Mouse (Mus musculus) regulatory T cell (primary cell): ENCODE measurements around the gene Dus2.
"Not testable (repeated sequence)": the region's sequence is repeated elsewhere in the genome, so short reads cannot be mapped to it uniquely, and the experiment has no call there.

ENCODE experiments used
- in situ Hi-C: fragments of 300-600 bp; cut with MboI, MseI; formaldehyde crosslinking; loops from one replicate; pipeline ENCODE4 v1.15.1; 2025; ENCODE audit warnings: high pct_unique_total_duplicates

Dus2 gene

DNA sequence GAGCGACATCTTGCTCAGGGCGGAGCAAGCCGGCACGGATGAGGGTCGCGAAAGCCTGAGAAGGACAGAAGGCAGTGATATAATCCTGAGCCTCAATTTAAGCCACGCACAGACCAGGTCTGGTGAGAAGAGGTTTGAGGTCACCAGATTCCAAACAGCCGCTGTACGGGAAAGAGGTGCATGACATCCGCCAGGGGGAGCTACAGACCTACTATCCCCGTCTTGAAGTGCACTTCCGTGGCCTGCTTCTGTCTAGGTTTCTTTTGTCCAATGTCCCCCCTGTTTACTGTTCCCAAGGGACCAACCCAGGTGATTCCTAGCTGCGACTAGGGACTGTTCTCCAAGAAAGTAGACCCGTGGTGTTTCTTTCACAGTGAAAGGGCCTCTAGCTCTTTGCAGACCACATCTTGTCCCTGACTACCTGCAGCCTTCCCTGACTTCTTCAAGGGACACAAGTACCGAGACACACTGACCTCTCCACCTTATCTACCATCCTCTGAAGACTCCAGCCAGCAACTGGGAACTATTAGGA, at the start of gene Dus2:
Gene Dus2 (plus strand): TSS at position 482 of the 532 bp plus-strand sequence.
- in situ Hi-C loops, result no loop called here

DNA sequence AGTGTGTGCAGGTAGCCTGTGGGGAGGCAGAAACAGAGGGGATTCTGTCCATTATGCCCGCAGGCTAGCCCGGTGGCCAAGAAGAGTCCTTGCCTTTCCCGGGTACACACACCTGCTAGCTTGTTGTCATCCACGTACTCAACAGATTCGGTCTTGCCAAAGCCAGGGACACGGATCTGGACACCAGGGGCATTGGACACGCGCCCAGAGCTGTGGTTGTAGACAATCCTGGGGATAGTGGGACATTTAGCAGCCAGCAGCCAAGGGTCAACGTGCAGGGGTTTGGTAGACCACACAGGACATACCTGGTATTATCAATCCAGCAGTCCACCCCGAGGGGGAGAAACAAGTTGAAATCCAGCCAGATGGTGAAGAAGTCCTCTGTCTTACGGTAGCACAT, 49.1 kb upstream of the Dus2 start:
- in situ Hi-C loops, result no loop called here

- in situ Hi-C loops, result no loop called here
These were observed 48.6 kb upstream of the Dus2 start for GRCm38 (mm10) chr8:105942542-105942941.

GRCm38 (mm10) chr8:105943321-105943739, 47.8 kb upstream of the Dus2 start, which contains the start of gene Lcat:
Gene Lcat (minus strand): TSS chr8:105943382.
- in situ Hi-C loops, result no loop called here

DNA sequence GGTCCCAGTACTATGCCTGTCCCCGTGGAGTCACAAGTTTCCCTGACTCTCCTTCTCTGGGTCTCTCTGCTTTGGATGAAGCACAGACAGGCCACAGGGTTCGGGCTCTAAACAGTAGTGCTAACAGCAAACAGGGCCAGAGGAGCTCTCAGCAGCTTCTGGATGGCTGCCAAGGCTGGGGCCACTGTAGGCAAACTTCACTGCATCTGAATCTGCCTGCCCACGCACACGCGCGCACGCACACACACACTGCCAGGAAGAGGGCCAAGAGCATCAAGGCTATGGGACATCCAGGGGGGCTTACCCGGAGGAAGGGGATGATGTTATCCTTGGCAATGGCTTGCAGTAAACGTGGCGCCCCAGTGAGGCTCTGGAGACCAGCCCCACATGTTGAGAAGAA, 41.8 kb upstream of the Dus2 start:
- in situ Hi-C loops, result no loop called here

DNA sequence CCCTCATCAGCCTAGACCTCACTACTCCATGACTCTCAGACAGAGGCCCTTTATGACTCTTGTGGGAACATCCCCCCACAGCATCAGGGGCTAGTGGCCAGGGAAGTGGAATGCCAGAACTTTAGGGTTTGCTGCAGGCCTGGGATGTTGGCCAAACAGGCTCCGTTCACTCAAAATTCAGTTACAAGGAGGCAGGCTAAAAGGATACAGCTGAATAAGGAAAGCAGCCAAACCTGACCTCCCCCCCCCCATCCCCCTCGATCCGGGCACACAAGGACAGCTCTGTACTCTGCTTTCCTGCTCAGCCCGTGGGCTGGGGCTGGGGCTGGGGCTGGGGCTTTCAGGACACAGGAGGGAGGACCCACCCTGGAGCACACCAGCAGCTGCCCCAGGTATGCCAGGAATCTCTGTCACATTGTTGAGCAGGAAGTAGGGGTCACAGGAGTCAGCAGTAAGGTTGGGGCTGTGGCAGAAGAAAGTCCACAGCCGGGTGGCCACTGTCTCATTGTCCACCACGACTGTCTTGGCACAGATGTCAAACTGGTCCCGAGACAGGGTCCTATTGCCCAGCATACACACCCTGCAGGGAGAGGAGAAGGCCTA, 40.0 kb upstream of the Dus2 start:
- in situ Hi-C loops, result no loop called here

GRCm38 (mm10) chr8:105956556-105956955, 34.6 kb upstream of the Dus2 start:
- in situ Hi-C loops, result no loop called here

DNA sequence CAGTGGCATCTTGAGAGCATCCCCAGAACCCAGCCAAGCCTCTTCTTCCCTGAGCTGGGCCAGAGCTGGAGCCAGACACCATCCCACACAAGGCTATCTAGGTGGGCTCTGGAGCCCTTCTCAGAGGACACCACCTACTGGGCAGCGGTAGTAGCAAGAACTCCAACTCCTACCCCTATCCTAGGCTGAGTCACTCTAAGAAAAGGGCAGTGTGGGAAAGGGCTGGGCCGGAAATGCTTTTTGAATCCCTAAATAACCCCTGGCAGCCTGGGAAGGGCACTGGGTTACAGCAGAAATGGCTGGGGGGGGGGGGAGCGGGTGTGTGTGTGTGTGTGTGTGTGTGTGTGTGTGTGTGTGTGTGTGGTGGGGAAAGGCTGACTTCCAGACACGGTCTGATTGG, 33.3 kb upstream of the Dus2 start:
- in situ Hi-C loops, result no loop called here

DNA sequence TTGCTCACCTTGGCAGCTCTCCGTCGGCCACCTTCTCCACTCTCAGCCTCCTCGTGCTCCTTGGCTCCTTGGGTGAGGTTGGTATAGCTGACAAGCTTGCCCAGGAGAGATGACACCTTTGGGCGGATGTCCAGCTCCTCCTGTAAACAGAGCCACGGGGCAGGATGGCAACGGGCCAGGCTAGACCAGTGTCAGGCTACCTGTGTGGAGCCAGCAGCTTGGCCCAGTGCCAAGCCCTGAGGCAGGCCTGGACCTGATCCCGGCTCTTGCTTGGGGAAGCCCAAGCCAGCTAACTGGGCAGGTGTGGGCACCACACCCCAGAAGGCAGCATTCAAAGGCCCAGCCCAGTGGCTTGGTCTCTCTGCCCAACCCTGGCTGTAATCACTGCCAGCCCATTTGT, 31.8 kb upstream of the Dus2 start:
- in situ Hi-C loops, result no loop called here

- in situ Hi-C loops, result no loop called here
These were observed 30.0 kb upstream of the Dus2 start for GRCm38 (mm10) chr8:105961101-105961500.

- in situ Hi-C loops, result no loop called here
These were observed 29.6 kb upstream of the Dus2 start for GRCm38 (mm10) chr8:105961536-105961935.

DNA sequence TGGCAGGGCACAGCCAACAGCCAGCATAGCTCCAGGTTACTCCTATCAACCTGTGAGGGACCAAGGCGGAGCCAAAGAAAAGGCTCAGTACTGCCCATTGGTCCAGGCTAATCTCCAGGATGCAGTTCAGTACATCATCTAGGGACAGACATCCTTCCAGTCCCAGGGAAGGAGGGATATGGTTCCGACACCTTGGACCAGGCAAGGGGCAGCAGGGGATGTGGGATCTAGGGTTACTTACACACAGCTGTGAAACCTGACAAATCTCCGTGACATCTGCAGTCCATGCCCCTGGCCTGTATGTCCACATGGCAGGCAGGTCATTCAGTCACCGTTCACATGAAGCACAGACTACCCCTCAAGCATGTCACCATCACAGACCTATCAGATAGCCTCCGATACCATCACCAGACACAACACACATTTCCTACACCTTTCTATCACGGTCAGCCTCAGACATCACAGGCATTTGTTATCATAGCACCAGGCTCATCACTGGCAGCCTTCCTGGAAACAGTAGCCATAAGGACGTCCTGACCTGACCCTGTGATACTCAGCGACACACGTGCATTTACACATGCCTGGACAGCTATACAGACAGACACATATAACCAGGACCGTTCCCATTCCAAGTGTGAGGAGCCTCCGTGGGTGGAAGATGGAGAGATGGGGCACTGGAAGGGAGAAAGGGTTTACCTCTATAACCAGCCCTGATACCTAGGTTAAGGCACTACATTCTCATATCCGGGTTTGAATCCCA, 26.5 kb upstream of the Dus2 start:
- in situ Hi-C loops, result no loop called here

DNA sequence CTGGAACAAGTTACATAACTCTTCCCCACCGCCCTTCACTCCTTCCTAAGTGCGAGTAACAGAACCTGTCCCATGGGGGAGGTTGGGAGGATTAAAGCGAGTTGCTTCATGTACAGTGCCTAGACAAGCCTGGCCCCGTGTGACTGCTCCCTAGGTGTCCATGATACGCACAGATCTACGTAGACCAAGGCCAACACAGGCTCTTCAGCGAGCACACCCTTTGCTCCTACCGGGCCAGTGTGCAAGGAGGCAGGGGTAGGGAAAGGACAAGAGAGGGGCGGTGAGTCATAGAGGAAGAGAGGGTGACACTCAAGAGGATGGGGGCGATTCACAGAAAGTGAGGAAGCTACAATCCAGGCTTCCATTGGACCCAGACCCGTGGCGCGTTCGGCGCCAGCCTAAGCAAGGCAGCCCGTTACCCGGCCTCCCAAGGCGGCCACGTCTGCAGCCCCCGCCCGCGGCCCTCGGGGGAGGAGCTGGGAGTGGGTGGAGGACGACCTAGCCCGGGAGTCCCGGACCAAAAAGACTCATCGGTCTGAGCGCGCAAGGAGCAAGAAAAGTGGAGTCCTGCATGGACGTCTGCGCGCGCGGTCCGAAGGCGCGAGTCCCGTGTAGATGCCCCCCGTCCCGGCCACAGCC, 25.8 kb upstream of the Dus2 start:
- in situ Hi-C loops, result no loop called here

DNA sequence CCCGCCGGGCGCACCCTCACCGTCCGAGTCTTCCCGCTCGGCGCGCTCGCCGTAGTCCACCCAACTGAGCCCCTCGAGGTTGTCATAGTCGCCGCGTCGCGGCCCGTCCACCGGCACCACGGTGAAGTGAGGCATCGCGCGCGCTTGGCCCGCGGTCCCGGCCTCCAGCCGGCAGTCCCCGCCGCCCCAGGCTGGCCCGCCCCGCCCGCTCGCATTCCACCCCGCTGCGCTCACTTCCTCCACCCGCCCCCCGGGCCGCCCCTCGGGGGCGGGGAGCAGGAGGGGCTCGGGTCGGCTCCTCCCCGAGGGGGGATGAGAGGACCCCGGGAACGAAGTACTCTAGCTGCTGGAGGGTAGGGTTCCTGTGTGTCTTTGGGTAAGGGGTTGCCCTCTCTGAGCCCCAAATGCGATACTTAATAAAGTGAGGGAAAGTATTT, 25.2 kb upstream of the Dus2 start, which contains the start of gene Slc12a4:
Gene Slc12a4 (minus strand): TSS at position 193 of the 437 bp plus-strand sequence.
- in situ Hi-C loops, result no loop called here

DNA sequence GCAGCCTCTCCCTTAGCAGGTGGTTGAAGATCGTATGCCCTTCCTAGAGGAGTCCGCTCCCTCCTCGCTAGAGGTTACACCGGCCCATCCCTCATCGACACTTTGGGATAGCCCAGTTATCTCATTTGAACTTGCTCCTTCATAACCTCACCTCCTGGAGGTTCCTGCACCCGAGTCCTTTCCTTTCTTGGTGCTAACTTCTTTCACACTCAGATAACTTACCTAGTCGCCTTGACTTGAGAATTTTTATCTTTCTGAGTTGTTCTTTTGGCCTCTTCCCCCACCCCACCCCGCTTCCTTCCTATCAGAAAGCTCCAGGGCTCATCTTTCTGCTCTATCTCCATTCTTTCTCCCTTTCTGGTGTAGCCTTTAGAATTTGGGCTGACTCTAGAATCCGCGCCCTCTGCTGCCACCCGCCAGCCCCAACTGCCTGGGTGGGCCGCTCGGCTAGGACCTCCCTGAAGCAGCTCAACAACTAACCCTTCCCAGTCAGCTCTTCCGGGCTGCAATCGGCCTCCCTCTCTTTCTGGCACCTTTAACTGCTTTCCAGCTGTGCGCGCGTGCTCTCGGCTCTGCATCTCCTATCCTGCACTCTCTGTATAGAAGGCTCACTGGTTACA, 24.3 kb upstream of the Dus2 start:
- in situ Hi-C loops, result no loop called here

GRCm38 (mm10) chr8:105969367-105969766, 21.8 kb upstream of the Dus2 start:
- in situ Hi-C loops, result no loop called here

DNA sequence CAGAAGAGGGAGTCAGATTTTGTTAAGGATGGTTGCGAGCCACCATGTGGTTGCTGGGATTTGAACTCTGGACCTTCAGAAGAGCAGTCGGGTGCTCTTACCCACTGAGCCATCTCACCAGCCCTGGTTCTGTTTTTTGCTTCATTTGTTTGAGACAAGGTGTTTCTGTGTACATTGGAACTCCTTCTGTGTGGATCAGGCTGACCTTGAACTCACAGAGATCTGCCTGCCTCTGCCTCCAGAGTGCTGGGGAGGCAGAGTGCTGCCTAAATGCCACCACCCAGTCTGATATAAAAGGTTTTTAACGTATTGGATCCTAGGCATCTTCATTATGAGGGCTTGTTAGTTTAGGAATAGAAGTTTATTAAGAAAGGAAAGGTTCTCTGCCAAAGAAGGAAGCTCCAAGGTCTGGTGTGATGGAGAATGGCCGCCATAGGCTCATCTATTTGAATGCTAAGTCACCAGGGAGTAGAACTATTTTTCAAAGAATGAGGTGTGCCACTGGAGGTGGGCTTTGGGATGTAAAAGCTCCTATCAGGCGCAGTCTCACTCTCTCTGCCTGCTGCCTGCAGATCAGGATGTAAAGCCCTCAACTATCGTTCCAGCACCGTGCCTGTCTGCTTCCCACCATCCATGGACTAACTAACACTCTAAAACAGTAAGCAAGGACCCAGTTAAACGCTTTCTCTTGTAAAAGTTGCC, 20.0 kb upstream of the Dus2 start:
- in situ Hi-C loops, result no loop called here

- in situ Hi-C loops, result no loop called here
These were observed 15.8 kb upstream of the Dus2 start for GRCm38 (mm10) chr8:105975363-105975762.

DNA sequence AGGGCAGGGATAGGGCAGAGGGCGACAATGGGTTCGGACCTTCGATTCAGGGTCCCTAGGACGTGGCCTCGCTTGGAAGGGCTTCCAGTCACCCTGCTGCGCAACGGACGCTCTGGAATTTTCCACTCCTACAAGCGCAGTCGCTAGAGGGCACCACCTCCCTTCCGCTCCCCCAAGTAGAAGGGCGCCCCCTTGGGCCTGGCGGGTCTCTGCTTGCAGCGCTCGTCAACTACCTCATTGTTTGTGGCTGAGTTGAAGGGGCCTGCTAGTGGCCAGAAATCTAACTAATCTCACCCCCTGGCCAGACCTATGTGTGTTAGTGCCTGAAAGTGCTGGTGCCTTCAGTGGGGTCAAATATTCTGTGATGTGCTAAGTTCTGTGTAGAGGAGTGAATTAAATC, 11.8 kb upstream of the Dus2 start, which contains the start of gene Dpep3:
Gene Dpep3 (minus strand): TSS at position 105 of the 400 bp plus-strand sequence.
- in situ Hi-C loops, result no loop called here

GRCm38 (mm10) chr8:105981146-105981545, 10.0 kb upstream of the Dus2 start:
- in situ Hi-C loops, result no loop called here

- in situ Hi-C loops, result not testable (repeated sequence)
These were observed 7.7 kb upstream of the Dus2 start for GRCm38 (mm10) chr8:105983406-105983805.
